Mouse (Mus musculus): ENCODE results near the gene Peli1.

GRCm38 (mm10) chr11:21162093-21162492 is 71.0 kb downstream of the Peli1 start:
- TF ChIP-seq EP300 (IDR thresholded peaks at IDR 0.05) (no peak), CTCF (IDR thresholded peaks at IDR 0.05) (no peak)
